Mouse (Mus musculus): ENCODE measurements around the gene Rhbdf1. TPM values are rescaled to one million over a fixed set of nuclear protein-coding genes. Genes with fewer than 3 reads are reported as not detected.
A peak's percentile ranks its signal among the peaks of the same experiment; 100 is the strongest.

Rhbdf1 gene
- polyA plus RNA-seq, 1 experiment from 2014 or later: 28.2 TPM

DNA sequence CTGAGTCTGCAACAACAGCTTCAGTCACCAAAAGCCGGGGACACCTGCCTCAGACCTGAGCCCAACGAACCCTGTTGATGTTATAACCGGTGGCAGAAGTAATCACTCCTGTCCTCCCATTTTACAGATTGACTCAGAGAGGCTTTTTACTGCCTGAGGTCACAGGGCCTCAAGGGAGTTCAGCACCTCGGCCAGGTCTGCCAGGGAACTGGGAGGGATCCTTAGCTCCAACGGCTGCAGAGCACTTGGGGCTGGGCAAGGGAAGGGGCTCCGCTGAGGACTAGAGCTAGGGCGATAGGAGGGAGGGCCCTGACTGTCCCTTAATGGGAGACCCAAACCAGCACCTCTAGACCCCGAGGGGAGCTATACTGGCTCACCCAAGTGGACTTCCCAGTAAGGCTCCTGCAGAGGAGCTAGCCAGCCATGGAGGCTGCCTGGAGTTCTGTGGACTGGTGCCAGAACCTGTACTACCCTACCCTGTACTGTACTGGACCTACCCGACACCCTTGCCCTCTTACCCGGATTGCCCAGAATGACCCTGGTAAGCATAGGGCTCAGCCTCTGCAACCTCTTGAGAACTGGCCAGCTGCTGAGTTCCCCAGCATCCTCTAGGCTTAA, 1.4 kb downstream of the Rhbdf1 start:
- Histone ChIP-seq H3K27me3 (ENCODE audit: control insufficient read depth, insufficient read depth, low read length) (no peaks in the 10 kb centered on the region), H3K9ac (ENCODE audit: low read depth, low read length) (peak overlapping the region; percentile 95), H3K9me3 (replicated peaks; ENCODE audit: control insufficient read depth, low read length) (no peaks in the 10 kb centered on the region), H3K4me2 (peak overlapping the region; percentile 97), H3K4me3 (ENCODE audit: low read depth, low read length) (peak overlapping the region; percentile 97), H3K4me1 (ENCODE audit: control insufficient read depth, insufficient read depth, low read length) (peaks cover 42% of the 10 kb centered on the region), H3K36me3 (ENCODE audit: control insufficient read depth, insufficient read depth, low read length) (peaks cover 1% of the 10 kb centered on the region; the same call in 1 of the 2 replicates), H3K27ac (ENCODE audit: low read depth, low read length) (peak overlapping the region; percentile 95; the same call in 1 of the 2 replicates)
- WGBS (ENCODE audit: insufficient replicate concordance): 30% methylated on average over 10 of the region's 10 CpGs
- ATAC-seq (replicated peaks; ENCODE audit: insufficient number of reproducible peaks, low FRiP score, low TSS enrichment): peak; percentile 33; the same call in 1 of the 2 replicates

DNA sequence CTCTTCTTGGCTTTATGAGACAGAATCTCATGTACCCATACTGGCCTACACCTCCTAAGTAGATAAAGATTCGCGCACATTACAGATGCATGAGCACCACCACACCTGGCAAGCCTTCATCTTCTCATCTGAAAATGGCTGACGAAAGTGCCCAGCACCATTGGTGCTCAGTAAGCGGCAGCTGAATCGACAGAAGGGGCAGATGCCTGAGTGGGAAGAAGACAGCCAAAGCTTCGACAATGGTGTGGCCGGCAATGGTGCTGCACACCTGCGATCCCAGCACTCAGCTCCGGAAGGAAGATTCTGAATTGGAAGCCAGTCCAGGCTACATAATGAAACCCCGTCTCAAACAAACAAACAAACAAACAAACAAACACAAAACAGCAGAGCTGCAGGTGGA, 2.8 kb downstream of the Rhbdf1 start:
- ATAC-seq (replicated peaks; ENCODE audit: insufficient number of reproducible peaks, low FRiP score, low TSS enrichment): no peak
- peaks cover 5% of the 10 kb centered on the region; the same call in 1 of the 2 replicates for H3K36me3 ChIP-seq (ENCODE audit: control insufficient read depth, insufficient read depth, low read length)
- WGBS (ENCODE audit: insufficient replicate concordance): 83% methylated on average over 10 of the region's 10 CpGs

DNA sequence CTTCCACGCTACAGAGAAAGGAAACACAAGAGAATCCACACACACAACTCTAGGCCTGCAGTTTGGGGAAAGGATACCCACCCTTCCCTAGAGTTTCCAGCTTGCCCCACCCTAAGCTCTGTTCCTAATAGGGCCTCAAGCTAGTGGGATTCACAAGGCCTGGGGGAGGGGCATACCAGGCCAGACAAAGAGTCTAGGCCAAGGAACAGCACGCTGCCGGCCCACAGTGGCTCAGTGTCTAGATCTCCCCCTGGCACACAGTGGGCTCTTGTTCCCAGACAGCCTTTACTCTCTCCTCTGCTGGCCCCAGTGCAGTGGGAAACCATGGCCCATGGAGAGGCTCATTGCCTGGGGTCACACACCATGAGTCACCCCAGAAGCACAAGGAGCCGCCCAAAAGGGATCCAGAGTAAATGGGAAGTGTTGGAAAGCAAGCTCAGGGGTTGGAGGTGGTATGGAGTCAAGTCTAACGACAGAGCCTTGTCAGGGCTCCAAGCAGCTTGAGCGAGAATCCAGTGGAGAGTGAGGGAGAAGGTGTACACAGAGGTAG, 3.5 kb downstream of the Rhbdf1 start:
- no peaks in the 10 kb centered on the region for H3K9me3 ChIP-seq (replicated peaks; ENCODE audit: control insufficient read depth, low read length)
- H3K4me1 ChIP-seq (ENCODE audit: control insufficient read depth, insufficient read depth, low read length): peaks cover 33% of the 10 kb centered on the region
- 61% methylated on average over 6 of the region's 6 CpGs for WGBS (ENCODE audit: insufficient replicate concordance)
- peak overlapping the region; percentile 10; the same call in 1 of the 2 replicates for H3K4me2 ChIP-seq
- no peak for ATAC-seq (replicated peaks; ENCODE audit: insufficient number of reproducible peaks, low FRiP score, low TSS enrichment)
- H3K27me3 ChIP-seq (ENCODE audit: control insufficient read depth, insufficient read depth, low read length): no peaks in the 10 kb centered on the region
- H3K4me3 ChIP-seq (ENCODE audit: low read depth, low read length): no peak overlapping the region
- H3K36me3 ChIP-seq (ENCODE audit: control insufficient read depth, insufficient read depth, low read length): peaks cover 5% of the 10 kb centered on the region; the same call in 1 of the 2 replicates
- H3K27ac ChIP-seq (ENCODE audit: low read depth, low read length): no peak overlapping the region
- peak overlapping the region; percentile 40 for H3K9ac ChIP-seq (ENCODE audit: low read depth, low read length)

More for the DNA sequence above, 2.8 kb downstream of the Rhbdf1 start:
- no peak overlapping the region for H3K9ac ChIP-seq (ENCODE audit: low read depth, low read length)
- H3K4me2 ChIP-seq: 0 out of 2 replicates have a peak overlapping the region, but pooled peaks have one; percentile 97
- no peak overlapping the region for H3K27ac ChIP-seq (ENCODE audit: low read depth, low read length)
- no peaks in the 10 kb centered on the region for H3K9me3 ChIP-seq (replicated peaks; ENCODE audit: control insufficient read depth, low read length)
- H3K4me1 ChIP-seq (ENCODE audit: control insufficient read depth, insufficient read depth, low read length): peaks cover 33% of the 10 kb centered on the region
- H3K4me3 ChIP-seq (ENCODE audit: low read depth, low read length): no peak overlapping the region
- no peaks in the 10 kb centered on the region for H3K27me3 ChIP-seq (ENCODE audit: control insufficient read depth, insufficient read depth, low read length)

- Histone ChIP-seq H3K9ac (ENCODE audit: low read depth, low read length) (peak overlapping the region; percentile 39; the same call in 1 of the 2 replicates), H3K27ac (ENCODE audit: low read depth, low read length) (no peak overlapping the region), H3K4me3 (ENCODE audit: low read depth, low read length) (no peak overlapping the region), H3K4me2 (no peak overlapping the region), H3K36me3 (ENCODE audit: control insufficient read depth, insufficient read depth, low read length) (peaks cover 13% of the 10 kb centered on the region), H3K27me3 (ENCODE audit: control insufficient read depth, insufficient read depth, low read length) (no peaks in the 10 kb centered on the region), H3K4me1 (ENCODE audit: control insufficient read depth, insufficient read depth, low read length) (peaks cover 21% of the 10 kb centered on the region), H3K9me3 (replicated peaks; ENCODE audit: control insufficient read depth, low read length) (no peaks in the 10 kb centered on the region)
- WGBS (ENCODE audit: insufficient replicate concordance): 29% methylated on average over 8 of the region's 8 CpGs
- no peak for ATAC-seq (replicated peaks; ENCODE audit: insufficient number of reproducible peaks, low FRiP score, low TSS enrichment)
Observed at GRCm38 (mm10) chr11:32216851-32217250, 5.2 kb downstream of the Rhbdf1 start.

DNA sequence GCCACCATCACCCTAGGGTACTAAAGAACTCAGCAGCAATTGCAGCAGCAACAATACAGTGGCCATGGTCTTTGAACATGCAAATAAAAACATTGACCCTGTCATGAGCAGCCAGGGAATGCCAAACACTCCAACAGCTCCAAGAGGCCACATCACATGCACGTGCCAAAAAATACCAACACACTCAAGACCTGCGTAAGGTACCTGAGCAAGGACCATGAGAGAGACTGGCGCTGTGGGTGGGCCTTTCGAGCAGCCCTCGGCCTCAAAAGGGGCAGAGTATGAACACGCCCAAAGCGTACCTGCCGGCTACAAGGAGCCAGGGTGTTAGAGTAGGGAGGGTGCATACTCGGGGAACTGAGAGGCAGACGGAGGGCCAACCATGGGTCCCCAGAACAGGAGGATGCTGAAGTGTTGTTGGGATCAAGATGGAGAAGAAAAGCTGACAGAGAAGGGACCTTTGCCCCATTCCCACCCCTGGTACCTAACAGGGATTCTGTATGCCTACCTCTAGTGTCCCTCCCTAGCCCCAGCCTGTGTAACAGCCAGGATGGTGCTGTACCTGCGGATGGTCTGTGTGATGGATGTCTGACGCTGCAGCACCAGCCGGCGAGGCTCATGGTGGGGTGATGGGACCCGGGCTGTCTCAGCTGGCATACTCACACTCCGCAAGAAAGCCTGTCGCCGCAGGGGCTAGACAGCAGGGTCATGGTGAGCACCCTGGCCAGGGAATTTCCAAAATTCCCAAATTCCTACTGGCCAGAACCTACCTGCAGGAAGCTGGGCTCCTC, 6.5 kb downstream of the Rhbdf1 start:
- no peak for ATAC-seq (replicated peaks; ENCODE audit: insufficient number of reproducible peaks, low FRiP score, low TSS enrichment)

GRCm38 (mm10) chr11:32210623-32211022, 11.5 kb downstream of the Rhbdf1 start:
- no peaks in the 10 kb centered on the region for H3K27me3 ChIP-seq (ENCODE audit: control insufficient read depth, insufficient read depth, low read length)
- H3K4me1 ChIP-seq (ENCODE audit: control insufficient read depth, insufficient read depth, low read length): peaks cover 6% of the 10 kb centered on the region; the same call in 1 of the 2 replicates
- H3K9ac ChIP-seq (ENCODE audit: low read depth, low read length): no peak overlapping the region
- no peak overlapping the region for H3K4me3 ChIP-seq (ENCODE audit: low read depth, low read length)
- ATAC-seq (replicated peaks; ENCODE audit: insufficient number of reproducible peaks, low FRiP score, low TSS enrichment): no peak
- no peaks in the 10 kb centered on the region for H3K9me3 ChIP-seq (replicated peaks; ENCODE audit: control insufficient read depth, low read length)
- H3K36me3 ChIP-seq (ENCODE audit: control insufficient read depth, insufficient read depth, low read length): peaks cover 27% of the 10 kb centered on the region
- no peak overlapping the region for H3K27ac ChIP-seq (ENCODE audit: low read depth, low read length)
- 80% methylated on average over 9 of the region's 9 CpGs for WGBS (ENCODE audit: insufficient replicate concordance)
- H3K4me2 ChIP-seq: no peak overlapping the region

More for the DNA sequence above, 6.5 kb downstream of the Rhbdf1 start:
- Histone ChIP-seq H3K36me3 (ENCODE audit: control insufficient read depth, insufficient read depth, low read length) (peaks cover 22% of the 10 kb centered on the region), H3K9me3 (replicated peaks; ENCODE audit: control insufficient read depth, low read length) (no peaks in the 10 kb centered on the region), H3K4me1 (ENCODE audit: control insufficient read depth, insufficient read depth, low read length) (peaks cover 16% of the 10 kb centered on the region), H3K4me2 (no peak overlapping the region), H3K4me3 (ENCODE audit: low read depth, low read length) (no peak overlapping the region), H3K9ac (ENCODE audit: low read depth, low read length) (no peak overlapping the region), H3K27ac (ENCODE audit: low read depth, low read length) (no peak overlapping the region), H3K27me3 (ENCODE audit: control insufficient read depth, insufficient read depth, low read length) (no peaks in the 10 kb centered on the region)
- 90% methylated on average over 18 of the region's 18 CpGs for WGBS (ENCODE audit: insufficient replicate concordance)

GRCm38 (mm10) chr11:32205058-32205873, 16.8 kb downstream of the Rhbdf1 start, which contains the start of gene Snrnp25:
TSS of gene Snrnp25 (plus strand) at chr11:32205415.
- Histone ChIP-seq H3K9me3 (replicated peaks; ENCODE audit: control insufficient read depth, low read length) (no peaks in the 10 kb centered on the region), H3K4me3 (ENCODE audit: low read depth, low read length) (peak within 1 kb of the TSS; percentile 75), H3K4me1 (ENCODE audit: control insufficient read depth, insufficient read depth, low read length) (peaks cover 11% of the 10 kb centered on the region), H3K27ac (ENCODE audit: low read depth, low read length) (peak within 1 kb of the TSS; percentile 35), H3K36me3 (ENCODE audit: control insufficient read depth, insufficient read depth, low read length) (peaks cover 5% of the 10 kb centered on the region), H3K4me2 (peak within 1 kb of the TSS; percentile 90), H3K27me3 (ENCODE audit: control insufficient read depth, insufficient read depth, low read length) (no peaks in the 10 kb centered on the region), H3K9ac (ENCODE audit: low read depth, low read length) (peak within 1 kb of the TSS; percentile 82)
- ATAC-seq (replicated peaks; ENCODE audit: insufficient number of reproducible peaks, low FRiP score, low TSS enrichment): peak; percentile 100
- under 1% methylated on average over 52 of the region's 52 CpGs for WGBS (ENCODE audit: insufficient replicate concordance)

Data from heart, embryonic 11.5 days (tissue).